Mouse (Mus musculus): Measurements from ENCODE around the gene Abtb1. TPM values are rescaled to one million over a fixed set of nuclear protein-coding genes. Genes with fewer than 3 reads are reported as not detected.

The Abtb1 gene
- polyA plus RNA-seq, 1 experiment from 2014 or later, result 24.1 TPM

- Histone ChIP-seq H3K9ac (replicated peaks; ENCODE audit: low read depth, low read length) (no peak overlapping the region), H3K4me3 (ENCODE audit: low read depth, low read length) (no peak overlapping the region), H3K27me3 (ENCODE audit: control insufficient read depth, insufficient read depth, low read length) (no peaks in the 10 kb centered on the region), H3K27ac (ENCODE audit: low read length) (no peak overlapping the region), H3K9me3 (ENCODE audit: control insufficient read depth, low read depth, low read length) (no peaks in the 10 kb centered on the region), H3K4me2 (replicated peaks; ENCODE audit: low read depth, low read length) (no peak overlapping the region), H3K36me3 (ENCODE audit: control insufficient read depth, insufficient read depth, low read length) (no peaks in the 10 kb centered on the region; the same call in 1 of the 2 replicates), H3K4me1 (ENCODE audit: control insufficient read depth, insufficient read depth, low read length) (peaks cover 6% of the 10 kb centered on the region; the same call in 1 of the 2 replicates)
- no peak for ATAC-seq (ENCODE audit: insufficient number of reproducible peaks, insufficient read depth, low FRiP score, low read depth)
- 91% methylated on average over 6 of the region's 6 CpGs for whole genome bisulfite sequencing
Observed at GRCm38 (mm10) chr6:88830112-88830702, 11.6 kb downstream of the Abtb1 start.

GRCm38 (mm10) chr6:88829579-88829978 lies 12.2 kb downstream of the Abtb1 start:
- Histone ChIP-seq H3K36me3 (ENCODE audit: control insufficient read depth, insufficient read depth, low read length) (no peaks in the 10 kb centered on the region; the same call in 1 of the 2 replicates), H3K9ac (replicated peaks; ENCODE audit: low read depth, low read length) (no peak overlapping the region), H3K9me3 (ENCODE audit: control insufficient read depth, low read depth, low read length) (no peaks in the 10 kb centered on the region), H3K27ac (ENCODE audit: low read length) (no peak overlapping the region), H3K4me1 (ENCODE audit: control insufficient read depth, insufficient read depth, low read length) (peaks cover 6% of the 10 kb centered on the region; the same call in 1 of the 2 replicates), H3K27me3 (ENCODE audit: control insufficient read depth, insufficient read depth, low read length) (no peaks in the 10 kb centered on the region), H3K4me2 (replicated peaks; ENCODE audit: low read depth, low read length) (no peak overlapping the region), H3K4me3 (ENCODE audit: low read depth, low read length) (no peak overlapping the region)
- WGBS, result 79% methylated on average over 4 of the region's 4 CpGs
- no peak for ATAC-seq (ENCODE audit: insufficient number of reproducible peaks, insufficient read depth, low FRiP score, low read depth)

GRCm38 (mm10) chr6:88828206-88829009 lies 13.4 kb downstream of the Abtb1 start:
- H3K27ac ChIP-seq (ENCODE audit: low read length), result no peak overlapping the region
- no peak overlapping the region for H3K9ac ChIP-seq (replicated peaks; ENCODE audit: low read depth, low read length)
- H3K27me3 ChIP-seq (ENCODE audit: control insufficient read depth, insufficient read depth, low read length), result no peaks in the 10 kb centered on the region
- ATAC-seq (ENCODE audit: insufficient number of reproducible peaks, insufficient read depth, low FRiP score, low read depth), result no peak
- no peak overlapping the region for H3K4me2 ChIP-seq (replicated peaks; ENCODE audit: low read depth, low read length)
- H3K36me3 ChIP-seq (ENCODE audit: control insufficient read depth, insufficient read depth, low read length), result no peaks in the 10 kb centered on the region; the same call in 1 of the 2 replicates
- no peak overlapping the region for H3K4me3 ChIP-seq (ENCODE audit: low read depth, low read length)
- no peaks in the 10 kb centered on the region for H3K9me3 ChIP-seq (ENCODE audit: control insufficient read depth, low read depth, low read length)
- 66% methylated on average over 15 of the region's 15 CpGs for WGBS
- H3K4me1 ChIP-seq (ENCODE audit: control insufficient read depth, insufficient read depth, low read length), result peaks cover 6% of the 10 kb centered on the region; the same call in 1 of the 2 replicates

- no peak overlapping the region for H3K27ac ChIP-seq (ENCODE audit: low read length)
- 56% methylated on average over 13 of the region's 13 CpGs for WGBS
Observed at GRCm38 (mm10) chr6:88827395-88828205, 14.2 kb downstream of the Abtb1 start.

GRCm38 (mm10) chr6:88826965-88827364 lies 14.8 kb downstream of the Abtb1 start:
- WGBS, result 63% methylated on average over 3 of the region's 3 CpGs

More at GRCm38 (mm10) chr6:88827395-88828205, 14.2 kb downstream of the Abtb1 start:
- no peaks in the 10 kb centered on the region for H3K27me3 ChIP-seq (ENCODE audit: control insufficient read depth, insufficient read depth, low read length)
- no peak for ATAC-seq (ENCODE audit: insufficient number of reproducible peaks, insufficient read depth, low FRiP score, low read depth)
- H3K9me3 ChIP-seq (ENCODE audit: control insufficient read depth, low read depth, low read length), result no peaks in the 10 kb centered on the region
- H3K9ac ChIP-seq (replicated peaks; ENCODE audit: low read depth, low read length), result no peak overlapping the region
- H3K4me2 ChIP-seq (replicated peaks; ENCODE audit: low read depth, low read length), result no peak overlapping the region
- no peaks in the 10 kb centered on the region; the same call in 1 of the 2 replicates for H3K36me3 ChIP-seq (ENCODE audit: control insufficient read depth, insufficient read depth, low read length)
- no peak overlapping the region for H3K4me3 ChIP-seq (ENCODE audit: low read depth, low read length)
- peaks cover 6% of the 10 kb centered on the region; the same call in 1 of the 2 replicates for H3K4me1 ChIP-seq (ENCODE audit: control insufficient read depth, insufficient read depth, low read length)

GRCm38 (mm10) chr6:88826545-88826944 lies 15.2 kb downstream of the Abtb1 start:
- Histone ChIP-seq H3K4me3 (ENCODE audit: low read depth, low read length) (no peak overlapping the region), H3K27ac (ENCODE audit: low read length) (no peak overlapping the region), H3K9ac (replicated peaks; ENCODE audit: low read depth, low read length) (no peak overlapping the region), H3K4me2 (replicated peaks; ENCODE audit: low read depth, low read length) (no peak overlapping the region), H3K27me3 (ENCODE audit: control insufficient read depth, insufficient read depth, low read length) (no peaks in the 10 kb centered on the region), H3K36me3 (ENCODE audit: control insufficient read depth, insufficient read depth, low read length) (no peaks in the 10 kb centered on the region; the same call in 1 of the 2 replicates), H3K4me1 (ENCODE audit: control insufficient read depth, insufficient read depth, low read length) (peaks cover 6% of the 10 kb centered on the region; the same call in 1 of the 2 replicates), H3K9me3 (ENCODE audit: control insufficient read depth, low read depth, low read length) (no peaks in the 10 kb centered on the region)
- peak; percentile 47; the same call in 1 of the 2 replicates for ATAC-seq (ENCODE audit: insufficient number of reproducible peaks, insufficient read depth, low FRiP score, low read depth)
- WGBS, result 32% methylated on average over 6 of the region's 6 CpGs

More at GRCm38 (mm10) chr6:88826965-88827364, 14.8 kb downstream of the Abtb1 start:
- H3K4me1 ChIP-seq (ENCODE audit: control insufficient read depth, insufficient read depth, low read length), result peaks cover 6% of the 10 kb centered on the region; the same call in 1 of the 2 replicates
- H3K27ac ChIP-seq (ENCODE audit: low read length), result no peak overlapping the region
- no peaks in the 10 kb centered on the region for H3K27me3 ChIP-seq (ENCODE audit: control insufficient read depth, insufficient read depth, low read length)
- no peaks in the 10 kb centered on the region for H3K9me3 ChIP-seq (ENCODE audit: control insufficient read depth, low read depth, low read length)
- H3K36me3 ChIP-seq (ENCODE audit: control insufficient read depth, insufficient read depth, low read length), result no peaks in the 10 kb centered on the region; the same call in 1 of the 2 replicates
- H3K9ac ChIP-seq (replicated peaks; ENCODE audit: low read depth, low read length), result no peak overlapping the region
- ATAC-seq (ENCODE audit: insufficient number of reproducible peaks, insufficient read depth, low FRiP score, low read depth), result no peak
- H3K4me3 ChIP-seq (ENCODE audit: low read depth, low read length), result no peak overlapping the region
- no peak overlapping the region for H3K4me2 ChIP-seq (replicated peaks; ENCODE audit: low read depth, low read length)

GRCm38 (mm10) chr6:88826088-88826487 lies 15.7 kb downstream of the Abtb1 start:
- Histone ChIP-seq H3K9me3 (ENCODE audit: control insufficient read depth, low read depth, low read length) (no peaks in the 10 kb centered on the region), H3K4me2 (replicated peaks; ENCODE audit: low read depth, low read length) (no peak overlapping the region), H3K27ac (ENCODE audit: low read length) (no peak overlapping the region), H3K36me3 (ENCODE audit: control insufficient read depth, insufficient read depth, low read length) (no peaks in the 10 kb centered on the region; the same call in 1 of the 2 replicates), H3K4me1 (ENCODE audit: control insufficient read depth, insufficient read depth, low read length) (peaks cover 6% of the 10 kb centered on the region; the same call in 1 of the 2 replicates), H3K4me3 (ENCODE audit: low read depth, low read length) (no peak overlapping the region), H3K9ac (replicated peaks; ENCODE audit: low read depth, low read length) (no peak overlapping the region), H3K27me3 (ENCODE audit: control insufficient read depth, insufficient read depth, low read length) (no peaks in the 10 kb centered on the region)
- no peak for ATAC-seq (ENCODE audit: insufficient number of reproducible peaks, insufficient read depth, low FRiP score, low read depth)
- 44% methylated on average over 3 of the region's 3 CpGs for WGBS

GRCm38 (mm10) chr6:88824183-88824582 lies 17.6 kb downstream of the Abtb1 start:
- WGBS, result 70% methylated on average over 7 of the region's 7 CpGs
- H3K9ac ChIP-seq (replicated peaks; ENCODE audit: low read depth, low read length), result no peak overlapping the region
- no peaks in the 10 kb centered on the region for H3K27me3 ChIP-seq (ENCODE audit: control insufficient read depth, insufficient read depth, low read length)

More at GRCm38 (mm10) chr6:88824183-88824582, 17.6 kb downstream of the Abtb1 start:
- H3K36me3 ChIP-seq (ENCODE audit: control insufficient read depth, insufficient read depth, low read length), result no peaks in the 10 kb centered on the region; the same call in 1 of the 2 replicates
- no peak overlapping the region for H3K4me2 ChIP-seq (replicated peaks; ENCODE audit: low read depth, low read length)
- H3K4me1 ChIP-seq (ENCODE audit: control insufficient read depth, insufficient read depth, low read length), result peaks cover 6% of the 10 kb centered on the region; the same call in 1 of the 2 replicates
- no peak overlapping the region for H3K27ac ChIP-seq (ENCODE audit: low read length)
- no peak overlapping the region for H3K4me3 ChIP-seq (ENCODE audit: low read depth, low read length)
- H3K9me3 ChIP-seq (ENCODE audit: control insufficient read depth, low read depth, low read length), result no peaks in the 10 kb centered on the region
- ATAC-seq (ENCODE audit: insufficient number of reproducible peaks, insufficient read depth, low FRiP score, low read depth), result no peak

All from stomach, embryonic 14.5 days (tissue).